Mouse (Mus musculus): ENCODE results near the gene Zbtb46. TPM values are rescaled to one million over a fixed set of nuclear protein-coding genes. Genes with fewer than 3 reads are reported as not detected.

The Zbtb46 gene
- polyA plus RNA-seq, 1 experiment from 2014 or later, result 15.6 TPM

DNA sequence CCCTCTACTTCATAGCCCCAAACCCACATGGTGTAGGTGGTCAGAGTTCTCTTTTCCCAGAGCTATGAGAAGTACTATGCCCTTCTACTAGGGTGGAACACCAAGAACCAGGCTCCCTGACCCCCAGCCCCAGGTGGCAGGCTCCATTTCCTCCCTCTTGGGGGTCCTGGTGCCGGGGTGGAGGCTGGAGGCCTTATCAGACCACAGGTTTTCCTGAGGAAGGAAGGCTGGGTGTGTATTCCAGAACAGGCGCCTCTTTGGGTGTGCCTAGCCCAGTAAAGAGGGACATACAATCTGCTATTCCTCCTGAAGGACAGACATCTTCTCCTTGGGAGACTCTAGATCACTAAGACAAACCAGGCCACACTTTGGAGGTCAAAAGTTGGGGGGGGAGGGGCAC, 11.1 kb upstream of the Zbtb46 start:
- DNase-seq (ENCODE audit: low spot score) (no peak), ATAC-seq (replicated peaks; ENCODE audit: low FRiP score, low read depth) (no peak)
- no peak overlapping the region for H3K9ac ChIP-seq (ENCODE audit: low read depth, low read length)
- H3K4me1 ChIP-seq (replicated peaks; ENCODE audit: insufficient read depth, low read length), result peaks cover 4% of the 10 kb centered on the region; the same call in 1 of the 2 replicates
- WGBS, result 78% methylated on average over 2 of the region's 2 CpGs
- no peaks in the 10 kb centered on the region for H3K36me3 ChIP-seq (ENCODE audit: insufficient read depth, low read length)
- H3K27me3 ChIP-seq (ENCODE audit: insufficient read depth, low read length), result no peaks in the 10 kb centered on the region
- H3K27ac ChIP-seq, result 0 out of 2 replicates have a peak overlapping the region, but pooled peaks have one; percentile 68
- no peaks in the 10 kb centered on the region for H3K9me3 ChIP-seq (replicated peaks; ENCODE audit: low read length)
- H3K4me3 ChIP-seq (replicated peaks; ENCODE audit: low read depth, low read length), result no peak overlapping the region
- H3K4me2 ChIP-seq (ENCODE audit: low read length), result no peak overlapping the region
- TF ChIP-seq CTCF (IDR thresholded peaks at IDR 0.05; ENCODE audit: low read depth), result no peak

DNA sequence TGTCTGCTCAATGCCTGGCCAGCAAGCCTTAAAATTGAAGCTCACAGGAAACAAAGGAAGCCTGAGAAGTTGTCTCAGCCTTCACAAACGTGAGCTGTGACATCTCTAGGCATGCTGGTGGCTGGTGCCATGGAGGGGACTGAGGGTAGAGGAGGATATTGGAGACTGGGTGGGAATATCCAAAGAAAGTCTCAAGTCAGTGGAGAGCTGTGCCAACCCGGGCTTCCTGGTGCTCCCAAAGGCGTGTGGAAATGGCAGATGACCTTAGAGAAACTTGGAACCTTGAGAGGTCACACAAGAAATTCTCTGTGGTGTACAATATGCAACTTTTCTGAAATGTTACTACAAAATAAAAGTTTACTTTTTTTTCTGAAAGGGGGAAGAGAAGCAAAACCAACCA, 6.2 kb upstream of the Zbtb46 start:
- no peak overlapping the region for H3K27ac ChIP-seq
- no peak for DNase-seq (ENCODE audit: low spot score)
- no peak for TF ChIP-seq CTCF (IDR thresholded peaks at IDR 0.05; ENCODE audit: low read depth)
- no peaks in the 10 kb centered on the region for H3K36me3 ChIP-seq (ENCODE audit: insufficient read depth, low read length)
- 60% methylated on average over 3 of the region's 3 CpGs for WGBS
- no peaks in the 10 kb centered on the region for H3K9me3 ChIP-seq (replicated peaks; ENCODE audit: low read length)
- H3K4me2 ChIP-seq (ENCODE audit: low read length), result no peak overlapping the region
- no peak overlapping the region for H3K9ac ChIP-seq (ENCODE audit: low read depth, low read length)
- H3K27me3 ChIP-seq (ENCODE audit: insufficient read depth, low read length), result no peaks in the 10 kb centered on the region
- ATAC-seq (replicated peaks; ENCODE audit: low FRiP score, low read depth), result no peak
- no peak overlapping the region for H3K4me3 ChIP-seq (replicated peaks; ENCODE audit: low read depth, low read length)
- peaks cover 3% of the 10 kb centered on the region; the same call in 1 of the 2 replicates for H3K4me1 ChIP-seq (replicated peaks; ENCODE audit: insufficient read depth, low read length)

- H3K4me1 ChIP-seq (replicated peaks; ENCODE audit: insufficient read depth, low read length), result peaks cover 3% of the 10 kb centered on the region; the same call in 1 of the 2 replicates
- H3K36me3 ChIP-seq (ENCODE audit: insufficient read depth, low read length), result no peaks in the 10 kb centered on the region
- DNase-seq (ENCODE audit: low spot score), result peak; percentile 81
- ATAC-seq (replicated peaks; ENCODE audit: low FRiP score, low read depth), result peak; percentile 63
- H3K27me3 ChIP-seq (ENCODE audit: insufficient read depth, low read length), result no peaks in the 10 kb centered on the region
- H3K9ac ChIP-seq (ENCODE audit: low read depth, low read length), result no peak overlapping the region
- H3K27ac ChIP-seq, result no peak overlapping the region
- H3K9me3 ChIP-seq (replicated peaks; ENCODE audit: low read length), result no peaks in the 10 kb centered on the region
- no peak for TF ChIP-seq CTCF (IDR thresholded peaks at IDR 0.05; ENCODE audit: low read depth)
- H3K4me3 ChIP-seq (replicated peaks; ENCODE audit: low read depth, low read length), result no peak overlapping the region
- 39% methylated on average over 7 of the region's 7 CpGs for WGBS
- peak overlapping the region; percentile 21; the same call in 1 of the 2 replicates for H3K4me2 ChIP-seq (ENCODE audit: low read length)
These were observed 3.9 kb upstream of the Zbtb46 start for GRCm38 (mm10) chr2:181463008-181463738.

DNA sequence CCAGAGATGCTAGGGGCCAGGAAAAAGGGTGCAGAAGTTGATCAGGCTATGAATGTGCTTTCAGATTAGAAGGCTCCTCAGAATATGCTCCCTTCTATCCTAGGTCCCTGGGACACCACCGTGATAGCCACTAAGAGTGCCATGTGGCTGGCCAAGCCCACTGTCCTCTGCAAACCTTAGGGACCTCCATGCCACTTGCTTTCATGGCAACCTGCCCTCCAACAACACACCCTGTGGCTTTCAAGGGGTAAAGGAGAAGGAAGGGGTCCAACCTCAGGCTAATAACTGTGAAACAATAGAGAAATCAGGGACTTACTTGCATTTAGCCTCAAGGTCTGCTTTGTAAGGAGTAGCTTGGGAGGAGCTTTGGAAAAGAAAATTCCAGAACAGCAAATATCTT, 3.4 kb upstream of the Zbtb46 start:
- 84% methylated on average over 1 of the region's 1 CpGs for WGBS
- Histone ChIP-seq H3K4me3 (replicated peaks; ENCODE audit: low read depth, low read length) (no peak overlapping the region), H3K9me3 (replicated peaks; ENCODE audit: low read length) (no peaks in the 10 kb centered on the region), H3K4me2 (ENCODE audit: low read length) (peak overlapping the region; percentile 21; the same call in 1 of the 2 replicates), H3K27me3 (ENCODE audit: insufficient read depth, low read length) (no peaks in the 10 kb centered on the region), H3K27ac (no peak overlapping the region), H3K36me3 (ENCODE audit: insufficient read depth, low read length) (no peaks in the 10 kb centered on the region), H3K4me1 (replicated peaks; ENCODE audit: insufficient read depth, low read length) (peaks cover 3% of the 10 kb centered on the region; the same call in 1 of the 2 replicates), H3K9ac (ENCODE audit: low read depth, low read length) (no peak overlapping the region)
- ATAC-seq (replicated peaks; ENCODE audit: low FRiP score, low read depth) (no peak), DNase-seq (ENCODE audit: low spot score) (no peak)
- no peak for TF ChIP-seq CTCF (IDR thresholded peaks at IDR 0.05; ENCODE audit: low read depth)

DNA sequence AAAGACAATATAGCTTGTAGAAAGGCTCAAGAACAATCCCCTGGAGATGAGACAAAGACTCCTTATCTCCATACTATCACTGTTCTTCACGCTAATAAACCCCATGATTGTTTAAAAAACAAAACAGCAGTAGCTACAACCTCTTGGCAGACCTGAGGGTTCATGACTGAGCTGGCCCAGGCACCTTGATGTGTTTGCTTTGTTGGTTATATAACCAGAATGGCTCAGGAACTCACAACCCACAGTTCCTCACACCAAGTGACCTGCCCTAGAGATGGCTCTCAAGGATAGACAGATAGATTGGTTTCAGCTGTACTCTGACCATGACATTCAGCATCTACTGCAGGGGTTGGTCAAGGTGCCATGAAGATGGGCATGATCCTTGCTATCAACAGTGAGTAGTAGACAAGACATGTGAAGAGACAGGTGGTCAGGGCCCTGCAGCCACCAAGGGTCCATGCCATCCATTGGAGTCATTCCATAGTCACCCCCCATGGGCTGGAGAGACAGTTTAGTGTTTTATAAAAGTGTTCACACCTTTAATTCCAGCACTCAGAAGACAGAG, 2.4 kb upstream of the Zbtb46 start:
- Histone ChIP-seq H3K27me3 (ENCODE audit: insufficient read depth, low read length) (no peaks in the 10 kb centered on the region), H3K9me3 (replicated peaks; ENCODE audit: low read length) (no peaks in the 10 kb centered on the region), H3K4me1 (replicated peaks; ENCODE audit: insufficient read depth, low read length) (peaks cover 9% of the 10 kb centered on the region; the same call in 1 of the 2 replicates), H3K9ac (ENCODE audit: low read depth, low read length) (no peak overlapping the region), H3K36me3 (ENCODE audit: insufficient read depth, low read length) (no peaks in the 10 kb centered on the region), H3K27ac (0 out of 2 replicates have a peak overlapping the region, but pooled peaks have one; percentile 92), H3K4me2 (ENCODE audit: low read length) (no peak overlapping the region), H3K4me3 (replicated peaks; ENCODE audit: low read depth, low read length) (no peak overlapping the region)
- DNase-seq (ENCODE audit: low spot score) (no peak), ATAC-seq (replicated peaks; ENCODE audit: low FRiP score, low read depth) (no peak)
- 93% methylated on average over 1 of the region's 1 CpGs for WGBS
- TF ChIP-seq CTCF (IDR thresholded peaks at IDR 0.05; ENCODE audit: low read depth), result no peak

GRCm38 (mm10) chr2:181459673-181460621, 721 bp upstream of the Zbtb46 start:
- Histone ChIP-seq H3K4me2 (ENCODE audit: low read length) (peak overlapping the region; percentile 98), H3K9ac (ENCODE audit: low read depth, low read length) (peak overlapping the region; percentile 95), H3K27me3 (ENCODE audit: insufficient read depth, low read length) (no peaks in the 10 kb centered on the region), H3K27ac (peak overlapping the region; percentile 92), H3K4me1 (replicated peaks; ENCODE audit: insufficient read depth, low read length) (peaks cover 14% of the 10 kb centered on the region; the same call in 1 of the 2 replicates), H3K36me3 (ENCODE audit: insufficient read depth, low read length) (no peaks in the 10 kb centered on the region), H3K9me3 (replicated peaks; ENCODE audit: low read length) (no peaks in the 10 kb centered on the region), H3K4me3 (replicated peaks; ENCODE audit: low read depth, low read length) (peak overlapping the region; percentile 98)
- peak; percentile 35; the same call in 1 of the 2 replicates for TF ChIP-seq CTCF (IDR thresholded peaks at IDR 0.05; ENCODE audit: low read depth)
- DNase-seq (ENCODE audit: low spot score), result peak; percentile 95
- WGBS, result under 1% methylated on average over 68 of the region's 71 CpGs
- peak; percentile 78 for ATAC-seq (replicated peaks; ENCODE audit: low FRiP score, low read depth)
